Mouse (Mus musculus) regulatory T cell (primary cell): ENCODE measurements around the gene Thnsl2.

Source experiments
- in situ Hi-C: fragments of 300-600 bp; cut with MboI, MseI; formaldehyde crosslinking; loops from one replicate; pipeline ENCODE4 v1.15.1; 2025; ENCODE audit warnings: high pct_unique_total_duplicates

Thnsl2 gene

DNA sequence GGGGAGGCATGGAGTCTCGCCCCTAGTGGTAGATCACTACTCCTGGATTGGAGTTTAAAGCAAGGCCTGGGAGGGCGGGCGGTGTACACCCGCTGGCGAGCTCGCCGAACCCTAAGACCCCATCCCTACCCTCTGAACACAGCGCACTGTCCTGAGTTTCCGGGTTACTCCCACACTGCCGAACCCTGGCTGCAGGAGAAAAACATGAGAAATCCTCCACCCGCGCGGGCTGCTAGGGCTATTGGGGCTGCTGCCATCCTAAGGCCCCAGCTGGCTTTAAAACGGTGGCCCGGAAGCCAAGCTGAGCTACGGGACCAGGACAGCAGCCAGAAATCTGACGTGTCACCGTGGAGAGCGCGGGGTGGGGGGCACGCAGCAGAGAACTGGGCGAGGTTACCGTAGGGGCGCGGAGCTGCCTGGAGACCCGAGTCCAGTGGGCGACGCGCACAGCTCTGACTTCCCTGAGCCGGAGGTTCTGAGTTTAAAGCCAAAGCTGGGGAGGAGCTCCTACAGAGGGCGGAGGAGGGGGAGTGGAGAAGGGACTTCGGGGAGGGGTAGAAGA, at the start of gene Thnsl2:
TSS of gene Thnsl2 (minus strand) at position 546 of the 562 bp plus-strand sequence.
- in situ Hi-C loops, result no loop called here

DNA sequence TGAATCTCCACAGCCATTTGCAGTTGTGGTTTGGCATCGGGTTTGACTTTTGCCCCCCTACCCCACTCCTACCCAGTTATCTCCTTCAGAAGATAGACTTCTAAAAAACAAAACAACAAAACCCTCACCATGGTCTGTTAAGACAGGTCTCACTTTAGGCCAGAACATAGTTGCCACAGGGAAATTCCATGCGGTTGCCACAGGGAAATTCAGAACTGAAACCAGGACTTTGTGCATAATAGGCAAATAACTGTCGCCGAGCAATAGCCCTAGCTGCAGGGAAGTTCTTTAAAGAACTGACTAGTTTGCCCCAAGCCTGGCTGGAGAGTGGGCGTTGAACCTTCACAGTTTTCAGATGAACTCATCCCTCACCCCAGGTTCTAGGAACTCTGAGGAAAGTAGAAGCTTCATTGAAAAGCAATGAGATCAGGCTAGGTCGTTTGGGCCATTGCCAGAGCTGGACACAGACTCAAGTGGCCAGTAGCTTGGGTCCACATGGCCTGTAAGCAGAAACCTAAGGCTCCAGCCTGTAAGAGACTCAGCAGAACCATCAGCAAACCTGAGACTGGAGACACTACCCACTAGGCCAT, 49.0 kb upstream of the Thnsl2 start:
- in situ Hi-C loops, result no loop called here

DNA sequence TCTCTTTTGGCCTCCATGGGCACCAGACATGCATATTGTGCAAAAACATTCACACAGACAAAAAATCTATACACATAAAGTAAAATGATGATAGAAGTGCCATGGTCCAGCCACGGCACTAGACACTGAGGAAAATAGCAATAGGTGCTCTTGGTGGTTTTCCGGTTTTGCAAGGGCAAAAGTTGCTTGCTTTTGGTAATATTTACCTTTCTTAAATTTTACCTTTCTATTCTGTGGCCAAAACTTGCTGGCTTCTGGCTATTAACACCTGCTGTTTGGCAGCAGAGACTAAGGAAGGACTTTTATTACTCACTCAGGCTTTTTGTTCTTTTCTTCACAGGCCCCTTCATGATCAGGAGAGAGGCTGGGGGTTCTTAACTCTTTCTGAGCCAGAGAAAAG, 46.3 kb upstream of the Thnsl2 start:
- in situ Hi-C loops, result no loop called here

DNA sequence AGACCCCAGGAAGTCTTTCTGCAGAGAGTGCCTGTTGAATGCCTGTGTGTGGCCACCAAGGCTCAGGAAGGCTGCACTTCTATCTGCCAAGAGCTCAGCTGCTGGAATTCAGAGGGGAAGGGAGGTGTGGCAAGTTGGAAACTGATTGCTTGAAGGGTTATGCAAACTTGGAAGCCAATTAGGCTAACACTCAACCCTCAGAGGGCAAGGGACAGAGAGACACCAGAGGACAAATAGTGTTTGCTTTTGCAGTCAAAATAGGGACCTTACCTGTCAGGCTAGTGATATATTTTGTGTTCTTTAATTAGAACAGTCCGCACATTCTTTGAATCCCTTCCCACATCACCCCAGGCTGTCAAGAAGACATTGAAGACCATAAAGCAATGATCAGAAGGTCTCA, 45.3 kb upstream of the Thnsl2 start:
- in situ Hi-C loops, result loop anchor here (5.0 kb wide), 1 partner anchor 53 kb away; no protein-coding TSS in a partner anchor

DNA sequence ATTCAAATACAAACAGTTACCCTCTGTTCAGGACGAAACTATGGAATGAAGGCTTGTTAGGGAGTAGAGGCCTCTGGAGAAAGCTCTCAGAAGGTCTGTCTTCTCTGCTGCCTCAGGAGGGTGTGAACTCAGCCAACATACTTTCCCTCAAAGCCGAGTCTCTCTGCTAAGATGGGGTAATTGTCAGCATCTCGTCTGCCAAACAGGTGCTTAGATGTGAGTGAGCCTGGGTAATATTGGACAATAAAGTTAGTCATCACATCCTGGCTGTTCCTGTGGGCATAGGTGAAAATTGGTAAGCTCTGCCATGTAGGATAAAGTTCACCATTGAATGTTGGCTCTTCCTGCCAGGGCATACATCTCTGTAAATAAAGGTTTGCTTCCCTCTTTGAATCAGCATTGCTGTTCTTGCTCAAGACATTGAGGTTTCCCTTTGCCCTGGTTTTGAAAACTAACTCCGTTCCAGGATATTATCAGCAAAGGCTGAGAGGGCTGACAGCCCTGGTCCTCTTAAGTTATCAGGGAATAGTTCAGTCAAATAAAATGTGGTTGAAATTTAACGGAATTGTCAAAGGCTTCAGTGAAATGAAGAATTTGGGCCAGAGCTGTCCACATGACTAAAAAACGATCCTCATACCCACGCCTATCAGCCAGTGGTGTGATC, 40.8 kb upstream of the Thnsl2 start:
- in situ Hi-C loops, result loop anchor here (5.0 kb wide), 1 partner anchor 57 kb away; no protein-coding TSS in a partner anchor

DNA sequence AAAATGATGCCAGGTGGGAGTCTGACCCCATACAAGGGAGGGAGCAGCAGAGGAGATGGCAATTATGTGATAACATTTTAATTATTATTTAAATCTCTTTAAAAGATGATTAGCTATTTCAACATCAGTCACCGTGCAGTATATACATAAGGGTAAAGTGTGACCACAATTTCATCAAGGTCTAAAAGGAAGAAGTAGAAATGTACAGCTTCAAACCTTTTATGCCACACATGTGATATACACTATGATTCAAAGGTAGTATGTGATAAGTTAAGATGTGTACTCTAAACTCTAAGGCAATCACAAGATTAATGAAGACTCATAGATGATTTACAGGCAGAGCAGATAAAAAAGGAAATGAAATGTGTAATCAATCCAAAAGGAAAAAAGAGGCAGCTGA, 36.4 kb upstream of the Thnsl2 start:
- in situ Hi-C loops, result no loop called here

DNA sequence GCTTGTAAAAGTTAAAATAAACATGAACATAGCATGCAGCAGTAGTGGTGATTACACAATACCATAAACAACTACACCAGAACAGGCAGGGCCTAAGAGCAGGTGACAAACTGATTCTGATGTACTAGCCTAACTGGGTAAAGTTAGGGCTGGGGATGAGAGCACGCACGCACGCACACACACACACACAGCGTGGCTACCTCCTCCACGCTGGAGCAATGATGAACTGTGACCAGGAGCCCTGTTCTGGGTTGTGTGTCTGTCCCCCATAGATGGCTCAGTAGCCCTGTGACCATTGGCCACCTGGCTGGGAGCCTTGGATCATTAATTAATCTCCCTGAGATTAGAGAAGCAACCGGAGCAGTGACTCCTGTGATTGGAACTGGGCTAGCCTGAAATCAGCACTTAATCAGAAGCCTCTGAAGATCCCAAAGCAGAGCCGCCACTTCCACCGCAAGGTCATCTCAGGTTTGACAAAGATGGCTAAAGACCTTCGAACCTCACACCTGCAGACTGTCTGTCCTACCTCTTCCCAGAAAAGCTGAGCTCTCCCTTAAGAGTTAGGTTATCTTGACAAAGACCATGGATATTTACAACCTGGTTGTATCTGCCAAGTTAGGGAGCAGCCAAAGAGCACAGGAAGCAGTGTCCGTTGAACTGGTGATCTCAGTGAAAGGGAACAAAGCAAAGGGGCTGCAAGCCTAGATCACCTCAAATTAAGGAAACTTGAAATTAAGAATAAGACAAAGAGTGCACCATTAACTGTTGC, 28.8 kb upstream of the Thnsl2 start:
- in situ Hi-C loops, result loop anchor here (5.0 kb wide), 2 partner anchors 124 to 229 kb away; no protein-coding TSS in a partner anchor

DNA sequence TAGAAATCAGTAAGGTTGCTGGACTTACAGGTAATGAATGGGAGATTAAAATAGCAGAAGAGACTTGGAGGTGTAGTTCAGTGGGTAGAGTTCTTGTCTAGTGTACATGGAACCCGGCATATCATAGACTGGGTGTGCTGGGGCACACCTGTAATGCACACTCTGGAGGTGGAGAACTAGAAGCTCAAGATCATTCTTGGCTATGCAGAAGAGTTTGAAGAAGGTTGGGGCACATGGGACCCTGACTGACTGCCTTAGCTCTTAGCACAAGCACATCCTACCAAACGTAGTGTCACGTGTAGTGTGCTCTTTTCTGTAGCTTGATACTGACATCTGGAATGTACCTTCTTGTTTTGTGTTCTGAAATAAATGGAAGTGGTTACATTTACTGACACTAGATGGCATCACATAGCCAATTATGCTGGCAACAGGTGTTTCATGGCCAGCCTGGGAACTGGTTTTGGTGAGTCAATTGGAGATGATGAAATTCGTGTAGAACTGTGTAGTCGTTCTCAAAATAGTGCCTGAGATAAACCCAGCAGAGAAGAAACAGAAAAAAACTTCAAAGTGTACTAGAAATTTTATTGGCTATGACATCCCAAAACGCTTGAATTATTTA, 22.4 kb upstream of the Thnsl2 start:
- in situ Hi-C loops, result no loop called here

DNA sequence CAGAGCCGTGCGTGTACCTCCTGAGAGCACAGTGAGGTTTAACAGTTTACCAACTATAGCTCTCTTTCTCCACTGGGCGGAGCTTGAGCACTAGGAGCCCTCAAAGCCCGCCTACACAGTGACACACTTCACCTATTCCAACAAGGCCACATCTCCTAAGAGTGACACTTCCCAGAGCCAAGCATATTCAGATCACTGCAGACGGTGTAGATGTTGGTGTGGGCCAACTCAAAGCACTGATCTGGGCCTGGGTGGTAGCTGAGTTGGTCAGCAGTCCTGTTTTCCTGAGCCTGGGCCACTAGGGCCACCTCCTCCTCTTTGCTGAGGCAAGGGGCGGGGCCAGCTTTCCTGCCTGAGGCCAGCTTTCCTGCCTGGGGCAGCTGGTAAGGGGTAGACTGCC, 20.2 kb upstream of the Thnsl2 start:
- in situ Hi-C loops, result no loop called here

DNA sequence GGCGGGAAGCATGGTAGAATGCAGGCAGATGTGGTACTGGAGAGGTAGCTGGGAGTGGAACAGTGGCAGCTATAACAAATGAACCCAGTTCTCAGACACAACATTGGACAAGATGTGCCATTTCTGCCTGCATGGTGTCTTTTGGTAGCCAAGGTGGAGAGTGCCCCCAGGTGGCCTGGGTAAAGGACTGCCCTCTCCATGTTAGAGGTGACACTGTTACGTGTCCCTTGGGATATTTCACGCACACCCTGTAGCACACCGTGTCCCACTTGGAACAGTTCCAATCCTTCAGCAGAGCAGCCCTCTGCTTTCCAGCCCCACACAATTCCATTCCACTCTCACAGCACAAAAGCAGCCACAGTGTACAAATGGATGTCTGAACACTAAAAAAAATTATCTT, 18.0 kb upstream of the Thnsl2 start:
- in situ Hi-C loops, result no loop called here

DNA sequence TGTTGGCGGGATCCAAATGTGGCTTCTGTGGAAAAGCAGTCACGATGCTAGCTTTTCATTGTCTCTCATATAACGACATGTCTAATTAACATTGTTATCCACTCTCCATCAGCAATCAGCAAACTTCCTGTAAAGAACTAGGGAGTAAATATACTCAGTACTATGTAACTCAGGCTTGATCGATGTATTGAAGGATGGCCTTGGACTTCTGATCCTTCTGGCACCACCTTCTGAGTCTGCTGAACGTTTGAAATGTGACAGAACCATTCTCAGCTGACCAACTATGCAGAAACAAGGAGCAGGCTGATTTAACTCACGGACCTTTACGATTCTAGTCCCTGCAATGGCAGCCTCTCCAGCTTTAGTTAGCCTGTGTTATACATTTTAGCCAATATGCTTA, 17.1 kb upstream of the Thnsl2 start:
- in situ Hi-C loops, result no loop called here

DNA sequence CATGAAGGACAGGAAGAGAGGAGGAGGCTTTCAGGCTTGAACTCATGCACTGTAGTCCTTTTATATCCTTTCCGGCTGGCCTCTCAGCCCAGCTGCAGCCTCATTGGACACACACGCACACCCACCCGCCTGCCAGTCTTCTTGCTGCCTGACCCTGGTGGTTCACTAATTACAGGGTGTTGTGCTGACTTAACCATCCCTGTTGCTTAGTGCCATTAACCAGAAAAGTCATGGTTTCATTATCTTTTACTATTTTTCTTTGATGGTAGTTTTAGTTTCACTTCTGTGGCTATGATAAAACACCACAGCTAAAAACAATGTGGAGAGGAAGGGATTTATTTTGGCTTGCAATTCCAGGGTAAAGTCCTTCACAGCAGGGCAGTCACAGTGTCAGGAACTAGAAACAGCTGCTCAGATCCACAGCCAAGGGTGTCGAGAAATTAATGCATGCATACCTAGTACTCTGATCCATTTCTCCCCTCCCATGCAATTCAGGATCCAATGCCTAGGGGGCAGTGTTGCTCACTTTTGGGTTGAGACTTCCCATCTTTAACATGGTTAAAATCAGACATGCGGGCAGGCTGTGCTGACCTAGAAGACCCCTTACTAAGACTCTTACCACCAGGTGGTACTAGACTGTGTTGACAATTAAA, 12.6 kb upstream of the Thnsl2 start:
- in situ Hi-C loops, result loop anchor here (10.0 kb wide), 1 partner anchor 648 kb away; no protein-coding TSS in a partner anchor

DNA sequence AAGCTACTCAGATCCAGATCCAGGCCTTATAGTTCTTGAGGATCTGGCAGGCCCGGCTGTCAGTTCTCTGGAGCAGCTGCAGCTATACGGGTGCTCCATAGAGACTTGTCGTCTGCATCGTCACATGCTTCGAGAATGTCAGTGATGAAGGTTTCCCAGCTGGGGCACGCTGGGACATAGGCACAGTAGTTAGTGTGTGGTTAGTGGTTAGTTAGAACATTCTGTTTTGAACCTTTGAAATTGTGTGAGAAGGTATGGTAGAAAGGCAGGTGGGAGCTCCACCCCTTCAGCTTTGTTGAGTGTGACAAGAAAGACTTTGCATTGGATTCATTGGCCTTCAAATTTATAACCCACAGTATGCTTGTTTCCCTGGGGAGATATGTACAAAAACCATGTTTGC, 10.6 kb upstream of the Thnsl2 start:
- in situ Hi-C loops, result loop anchor here (10.0 kb wide), 1 partner anchor 650 kb away; no protein-coding TSS in a partner anchor

DNA sequence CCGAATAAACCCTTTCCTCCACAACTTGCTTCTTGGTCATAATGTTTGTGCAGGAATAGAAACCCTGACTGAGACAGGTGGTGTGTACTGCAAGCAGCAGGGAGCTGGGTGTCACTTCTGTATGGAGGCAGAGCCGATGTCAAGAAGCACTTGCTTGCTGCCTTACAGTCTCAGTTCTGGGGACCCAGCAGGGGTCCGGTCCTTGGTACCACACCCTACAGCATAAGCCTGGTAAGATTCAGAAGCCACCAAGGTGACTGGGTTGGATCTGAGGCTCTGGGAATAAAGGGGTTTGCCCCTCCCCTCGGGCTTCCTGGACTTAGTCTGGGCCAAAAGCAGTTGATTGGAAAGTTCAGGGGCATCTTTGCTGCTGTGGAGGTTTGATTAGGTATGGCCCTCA, 9.2 kb upstream of the Thnsl2 start:
- in situ Hi-C loops, result loop anchor here (10.0 kb wide), 1 partner anchor 651 kb away; no protein-coding TSS in a partner anchor

DNA sequence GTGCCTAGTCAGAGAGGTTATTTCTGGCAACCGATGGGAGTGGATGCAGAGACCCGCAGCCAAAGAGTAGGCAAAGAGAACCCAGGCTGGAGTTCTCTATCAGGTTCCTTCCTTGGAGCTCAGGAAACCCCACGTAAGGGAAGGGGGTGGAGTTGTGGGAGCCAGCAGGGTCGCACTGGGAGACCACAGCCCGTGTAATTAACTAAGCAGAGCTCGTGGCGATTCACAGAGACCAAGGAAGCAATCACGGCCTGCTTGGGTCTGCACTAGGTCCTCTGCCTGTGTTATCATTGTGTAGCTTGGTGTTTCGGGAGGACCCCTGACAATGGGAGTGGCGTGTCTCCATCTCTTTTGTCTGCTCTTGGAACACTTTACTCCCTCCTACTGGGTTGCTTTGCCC, 6.9 kb upstream of the Thnsl2 start:
- in situ Hi-C loops, result loop anchor here (10.0 kb wide), 1 partner anchor 654 kb away; no protein-coding TSS in a partner anchor

DNA sequence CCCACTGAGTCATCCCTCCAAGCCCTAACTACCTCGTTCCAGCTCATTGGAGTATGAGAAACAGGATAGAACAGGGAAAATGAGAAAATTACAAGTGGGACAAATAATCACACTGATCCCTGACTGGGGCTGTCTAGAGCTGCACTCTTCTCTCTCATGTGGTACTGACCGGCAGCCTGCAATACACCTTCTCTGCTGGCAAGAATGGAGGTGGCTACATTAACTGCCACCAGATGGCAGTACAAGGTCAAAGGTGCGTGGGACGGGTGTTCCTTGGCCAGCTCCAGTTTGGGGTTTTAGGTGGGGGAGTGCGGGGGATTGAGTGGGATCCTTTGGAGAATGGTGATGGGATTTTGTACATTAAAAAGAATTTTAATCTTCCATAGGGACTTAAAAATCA, 5.3 kb upstream of the Thnsl2 start:
- in situ Hi-C loops, result no loop called here

DNA sequence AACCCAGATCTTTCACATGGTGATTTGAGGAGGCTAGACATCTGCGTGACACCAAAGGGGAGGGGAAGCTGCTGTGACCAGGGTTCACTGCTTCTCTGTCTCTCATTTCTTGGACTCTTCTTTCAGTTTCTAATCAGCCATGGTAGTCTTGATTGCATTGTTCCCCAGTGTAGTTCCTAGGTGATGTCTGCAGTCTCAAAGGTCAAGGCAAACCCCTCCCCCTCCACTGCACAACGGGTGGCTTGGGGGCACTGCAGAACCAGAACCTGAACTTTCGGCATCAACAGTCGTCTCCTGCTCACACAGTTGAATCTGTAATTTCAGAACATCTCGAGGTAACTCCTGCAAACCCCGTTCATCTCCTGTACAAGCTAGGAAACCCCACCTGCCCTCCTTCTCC, 4.1 kb upstream of the Thnsl2 start:
- in situ Hi-C loops, result no loop called here

DNA sequence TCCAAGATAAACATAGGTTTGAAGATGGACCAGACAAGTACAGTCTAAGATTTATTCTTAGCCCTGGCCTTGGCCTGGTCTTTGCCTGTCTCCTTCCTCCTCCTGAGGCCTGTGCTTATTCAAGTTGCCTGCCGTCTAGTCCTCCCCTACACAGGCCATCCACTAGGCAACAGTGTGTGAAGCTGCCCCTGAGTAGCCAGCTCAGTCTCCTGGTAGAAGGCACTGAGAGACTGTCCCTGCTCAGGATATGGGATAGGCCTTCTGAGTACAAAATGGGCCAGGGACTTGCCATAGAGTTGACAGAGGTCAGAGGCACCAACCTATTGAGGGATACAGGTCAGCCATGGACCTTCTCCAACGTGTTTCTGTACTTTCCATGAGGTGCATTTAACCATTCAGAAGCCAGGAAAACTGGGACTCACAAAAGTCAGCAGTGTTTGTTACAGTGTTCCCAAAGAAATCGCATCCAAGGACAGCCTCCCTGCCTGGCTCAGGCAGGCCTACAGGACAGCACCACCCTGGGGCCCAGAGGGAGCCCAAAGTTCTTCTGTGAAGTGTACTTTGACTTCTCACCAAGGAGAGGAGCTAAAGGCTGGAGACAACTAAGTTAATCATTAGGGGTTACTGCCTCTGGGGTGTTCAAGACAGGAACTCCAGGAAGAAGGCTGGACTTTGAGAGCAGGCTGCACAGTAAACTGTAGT, 1.2 kb upstream of the Thnsl2 start:
- in situ Hi-C loops, result no loop called here

DNA sequence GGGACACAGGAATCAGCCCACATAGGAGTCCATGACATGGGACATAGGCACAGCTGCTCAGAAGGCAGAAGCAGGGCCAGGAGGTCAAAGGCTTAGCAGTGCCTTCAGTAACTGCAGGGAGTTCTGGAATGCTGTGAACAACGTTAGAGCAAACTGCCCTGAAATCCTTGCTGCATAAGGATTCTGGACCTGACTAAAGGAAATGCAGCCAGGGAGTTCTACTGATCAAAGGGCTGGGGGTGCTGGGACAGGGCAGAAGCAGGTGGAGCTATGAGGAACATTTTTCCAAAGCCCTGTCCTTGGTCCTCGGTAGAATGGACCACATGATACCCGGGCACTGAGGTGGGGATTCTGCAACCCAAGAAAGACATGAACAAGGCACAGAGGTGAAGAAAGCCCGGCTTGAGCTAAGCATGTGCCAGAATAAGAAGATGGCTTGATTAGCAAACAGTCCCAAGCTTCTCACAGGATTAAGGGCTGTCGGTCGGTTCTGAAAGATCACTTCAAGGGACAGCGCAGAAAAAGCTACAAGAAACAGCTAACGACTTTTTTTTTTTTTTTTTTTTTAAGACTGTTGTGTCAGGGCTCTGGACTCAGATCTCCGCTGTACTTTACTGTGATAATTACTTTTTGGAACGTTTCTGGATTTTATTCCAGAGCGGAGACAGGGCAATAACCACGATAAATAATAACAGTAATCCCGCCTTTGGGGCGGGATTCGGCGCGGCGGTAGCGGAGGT, 915 bp downstream of the Thnsl2 start:
- in situ Hi-C loops, result no loop called here

DNA sequence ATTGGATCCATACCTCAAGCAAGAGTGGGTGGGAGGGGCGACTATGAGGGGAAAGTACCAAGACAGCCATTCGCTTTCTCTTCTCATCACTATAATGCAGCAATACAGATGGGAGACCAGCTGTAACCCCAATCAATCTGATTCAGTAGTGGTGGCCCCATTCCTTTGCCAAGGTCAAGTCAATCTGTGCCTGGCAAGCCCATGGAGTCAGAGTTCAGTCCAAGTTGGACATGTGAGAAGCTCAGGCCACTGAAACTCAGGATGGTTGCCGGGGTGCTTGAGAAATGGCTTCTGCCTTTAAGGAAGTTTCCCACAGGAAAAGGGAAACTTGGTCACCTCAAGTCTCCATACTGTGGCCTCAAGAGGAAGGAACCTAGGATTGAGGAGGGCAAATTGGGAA, 9.2 kb downstream of the Thnsl2 start:
- in situ Hi-C loops, result no loop called here
